Comparison of ENCODE assay signal across 20 mouse cellular contexts in the genomic region with DNA sequence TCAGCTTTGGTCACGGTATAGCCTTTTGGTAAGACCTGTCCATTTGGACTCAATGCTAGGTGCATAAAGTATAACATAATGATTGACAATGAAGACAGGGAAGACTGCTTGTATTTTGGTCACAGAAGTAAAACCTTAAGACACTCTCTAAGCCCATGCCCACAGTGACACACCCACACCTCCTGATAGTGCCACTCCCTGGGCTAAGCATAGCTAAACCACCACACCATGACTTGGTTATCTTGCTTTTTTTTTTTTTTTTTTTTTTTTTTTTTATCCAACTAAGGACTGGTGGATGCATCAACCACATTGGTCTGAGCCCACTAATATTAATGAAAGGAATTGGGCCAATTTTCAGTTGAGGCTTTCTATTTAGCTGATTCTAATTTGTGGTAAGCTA. TPM values are rescaled to one million over a fixed set of nuclear protein-coding genes. Genes with fewer than 3 reads are reported as not detected.
DNase-seq lines count a peak whose midpoint lies in the region; ATAC-seq lines count a peak whose summit lies in the region.
"Had no signal": no experiment of that assay in that cellular context is flagged by ENCODE, and none has a peak within 500 bp of the region (broad histone marks: within the 10 kb centered on the region; RNA-seq: fewer than 3 reads in every experiment).

No protein-coding gene starts in this region.

- peak; percentile 27 for DNase-seq in MEL-GATA-1-ER (ENCODE audit: extremely low read depth, low read depth)
- DNase-seq in induced T-regulatory cell, adult 2 months (ENCODE audit: low read depth): peak; percentile 14
- no peak for DNase-seq in kidney, adult 9 months
- DNase-seq in lung, postnatal 36 days: no peak
- no peak for DNase-seq in retina, postnatal 1 day
- DNase-seq: adrenal gland, adult 8-10 months; adrenal gland, postnatal 14 days; cerebellum, adult 11 months; cerebellum, adult 18-20 months; cerebellum, adult 8-10 months; cerebellum, adult 9-11 months; cerebellum, postnatal 14 days; cerebellum, postnatal 36 days; forebrain, postnatal 0 days had no signal

- ATAC-seq in megakaryocyte-erythroid progenitor cell, adult 5-6 weeks (replicated peaks; ENCODE audit: low FRiP score, low TSS enrichment, poor library complexity, severe bottlenecking): peak; percentile 86
- ATAC-seq: forebrain, embryonic 13.5 days; forebrain, embryonic 15.5 days; forebrain, postnatal 0 days had no signal

RNA-seq across cellular contexts. Expression of a gene that starts 10.9 kb away (rescaled TPM):
- total RNA-seq in megakaryocyte-erythroid progenitor cell, adult 5-6 weeks (2014; fragmentation: Nextera tagmentation): not detected in 2 replicates
- total RNA-seq in megakaryocyte-erythroid progenitor cell, adult 5-6 weeks (2017): not detected in 2 replicates
- total RNA-seq: adrenal gland, adult 18-20 months; adrenal gland, adult 8-10 months; adrenal gland, postnatal 14 days; adrenal gland, postnatal 4 days; ES-E14; forebrain, postnatal 0 days had no signal

Comparison
In these comparisons a context has a peak if more than half of its experiments do, and no peak if none do; other contexts are left out.
1. DNase-seq: peak in MEL-GATA-1-ER (single experiment) and induced T-regulatory cell, adult 2 months (single experiment); none in kidney, adult 9 months (single experiment), lung, postnatal 36 days (single experiment) and retina, postnatal 1 day (single experiment).